Mouse (Mus musculus) testis, adult 2 months (tissue): ENCODE data around the gene Cbr3.
"Not testable (repeated sequence)": the region's sequence is repeated elsewhere in the genome, so short reads cannot be mapped to it uniquely, and the experiment has no call there.

Experiments used
- CTCF ChIP-seq: fragments of 200-500 bp; IDR thresholded peaks from 2 replicates; pipeline ENCODE4 v1.5.1; 2012; ENCODE audit warnings: low read depth, mild to moderate bottlenecking, inconsistent platforms, low read length, moderate library complexity; ENCODE audit not compliant: control insufficient read depth, insufficient read depth, insufficient replicate concordance
- POLR2A ChIP-seq: fragments of 200-500 bp; IDR thresholded peaks from 2 replicates; pipeline ENCODE4 v1.6.1; 2012; ENCODE audit warnings: low read depth, mild to moderate bottlenecking, inconsistent platforms, low read length, moderate library complexity; ENCODE audit not compliant: control insufficient read depth

DNA sequence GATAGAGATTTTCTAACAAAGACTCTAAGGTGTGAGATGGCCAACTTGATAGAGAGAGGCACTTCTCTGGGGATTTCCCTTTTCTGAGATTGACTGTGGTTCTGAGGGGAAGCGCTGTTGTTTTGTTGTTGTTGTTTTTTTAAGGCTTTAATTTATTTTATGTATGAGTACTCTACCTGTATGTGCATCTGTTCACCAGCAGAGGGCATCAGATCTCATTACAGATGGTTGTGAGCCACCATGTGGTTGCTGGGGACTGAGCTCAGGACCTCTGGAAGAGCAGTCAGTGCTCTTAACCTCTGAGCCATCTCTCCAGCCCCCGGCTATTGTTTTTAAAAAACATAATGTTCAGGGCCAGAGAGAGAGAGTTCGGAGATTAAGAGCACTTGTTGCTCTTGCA, 2.8 kb downstream of the Cbr3 start:
- not testable (repeated sequence) for TF ChIP-seq CTCF, POLR2A
